Mouse (Mus musculus) kidney, postnatal 36 days (tissue): ENCODE data around the gene Nkapd1.
"Not testable (repeated sequence)": the region's sequence is repeated elsewhere in the genome, so short reads cannot be mapped to it uniquely, and the experiment has no call there.

Experiments used
- DNase-seq, 2 experiments: peaks; one replicate each; pipeline ENCODE4 v3.0.0; 2021 to 2022; ENCODE audit warnings: mixed read lengths in 2 of 2

The Nkapd1 gene

GRCm38 (mm10) chr9:50616766-50617603 lies at the start of gene Nkapd1, which contains the start of gene Pih1d2:
Gene Nkapd1 (minus strand): TSS chr9:50617464.
Gene Pih1d2 (plus strand): TSS chr9:50617321.
- DNase-seq, result peak; percentile 89 to 90

GRCm38 (mm10) chr9:50666442-50666841 lies 49.2 kb upstream of the Nkapd1 start:
- DNase-seq, result no peak

- DNase-seq, result no peak
Measured at GRCm38 (mm10) chr9:50664826-50665225, 47.6 kb upstream of the Nkapd1 start.

DNA sequence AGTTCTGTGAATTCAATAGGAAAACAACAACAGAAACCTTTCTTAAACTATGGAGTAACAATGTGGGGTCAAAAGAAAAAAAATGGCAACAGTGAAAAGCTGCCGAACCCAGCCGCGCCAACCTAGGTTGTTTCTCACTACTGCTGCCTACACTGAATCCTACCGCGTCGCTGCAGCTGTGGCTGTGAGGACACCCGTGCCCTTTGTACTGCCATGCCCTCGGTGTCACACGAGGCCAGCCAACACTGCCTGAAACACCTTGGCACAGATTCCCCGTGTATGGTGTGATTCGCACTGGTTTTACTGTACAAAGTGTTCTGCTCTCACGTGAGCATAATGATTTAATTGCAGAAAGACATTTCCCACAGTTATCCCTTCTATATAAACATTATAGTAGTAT lies 43.2 kb upstream of the Nkapd1 start:
- DNase-seq, result peak; percentile 77

- peak; percentile 87 to 92 for DNase-seq
Measured at GRCm38 (mm10) chr9:50659392-50660217, 42.3 kb upstream of the Nkapd1 start, which contains the start of gene Dlat. Gene Dlat (minus strand): TSS chr9:50659780.

DNA sequence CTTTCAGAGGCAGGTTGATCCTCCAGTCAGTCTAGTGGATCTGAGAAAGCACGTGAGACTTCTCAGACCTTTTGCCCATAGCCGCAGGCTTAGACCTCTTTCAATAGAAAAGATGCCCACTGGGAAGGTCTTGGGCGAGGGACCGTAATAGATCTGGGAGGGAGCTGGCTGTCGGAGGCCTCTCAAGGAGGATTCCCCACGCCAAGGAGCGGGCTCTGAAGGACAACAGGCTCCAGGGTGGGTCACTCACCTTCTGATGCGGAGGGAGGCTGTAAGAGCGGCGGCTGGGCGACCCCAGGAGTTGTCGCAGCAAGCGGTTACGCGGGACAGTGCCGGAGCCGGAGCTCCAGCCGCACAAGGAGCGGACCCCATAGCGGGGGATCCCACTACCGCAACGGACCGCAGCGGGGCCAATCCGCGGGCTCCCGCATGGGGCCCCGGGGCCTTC lies 41.7 kb upstream of the Nkapd1 start:
- DNase-seq, result peak; percentile 8 to 38

- no peak for DNase-seq
Measured at GRCm38 (mm10) chr9:50658391-50658790, 41.1 kb upstream of the Nkapd1 start.

- no peak for DNase-seq
Measured at GRCm38 (mm10) chr9:50650503-50650902, 33.2 kb upstream of the Nkapd1 start.

DNA sequence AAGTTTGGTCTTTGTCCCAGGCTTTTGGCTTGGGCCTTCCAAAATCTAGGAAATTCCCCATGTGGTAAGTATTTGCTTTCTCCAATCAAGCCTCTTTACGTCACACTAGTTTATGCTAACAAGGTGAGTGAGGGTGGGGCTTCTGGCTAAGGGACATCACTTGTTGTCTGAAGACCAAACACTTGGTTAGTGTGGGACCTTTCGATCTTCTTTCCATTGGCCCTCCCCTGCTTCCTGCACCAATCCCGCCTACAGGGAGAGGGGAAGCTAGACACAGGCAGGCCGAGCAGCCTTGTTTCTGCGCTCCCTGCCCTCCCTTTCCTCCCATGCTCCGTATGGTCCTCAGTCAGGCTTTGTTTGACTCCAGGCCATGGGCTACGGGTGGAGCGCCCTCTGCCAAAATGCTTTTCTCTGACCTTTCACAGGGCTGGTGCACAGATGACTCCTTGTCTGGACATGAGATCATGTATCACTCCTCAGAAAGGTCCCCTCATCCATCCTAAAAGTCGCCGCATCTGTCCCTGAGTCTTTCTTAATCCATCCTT lies 29.6 kb upstream of the Nkapd1 start:
- no peak for DNase-seq

- no peak for DNase-seq
Measured at GRCm38 (mm10) chr9:50634270-50634669, 17.0 kb upstream of the Nkapd1 start.

GRCm38 (mm10) chr9:50633059-50633458 lies 15.8 kb upstream of the Nkapd1 start:
- DNase-seq, result peak in 1 of 2 experiments; percentile 33

DNA sequence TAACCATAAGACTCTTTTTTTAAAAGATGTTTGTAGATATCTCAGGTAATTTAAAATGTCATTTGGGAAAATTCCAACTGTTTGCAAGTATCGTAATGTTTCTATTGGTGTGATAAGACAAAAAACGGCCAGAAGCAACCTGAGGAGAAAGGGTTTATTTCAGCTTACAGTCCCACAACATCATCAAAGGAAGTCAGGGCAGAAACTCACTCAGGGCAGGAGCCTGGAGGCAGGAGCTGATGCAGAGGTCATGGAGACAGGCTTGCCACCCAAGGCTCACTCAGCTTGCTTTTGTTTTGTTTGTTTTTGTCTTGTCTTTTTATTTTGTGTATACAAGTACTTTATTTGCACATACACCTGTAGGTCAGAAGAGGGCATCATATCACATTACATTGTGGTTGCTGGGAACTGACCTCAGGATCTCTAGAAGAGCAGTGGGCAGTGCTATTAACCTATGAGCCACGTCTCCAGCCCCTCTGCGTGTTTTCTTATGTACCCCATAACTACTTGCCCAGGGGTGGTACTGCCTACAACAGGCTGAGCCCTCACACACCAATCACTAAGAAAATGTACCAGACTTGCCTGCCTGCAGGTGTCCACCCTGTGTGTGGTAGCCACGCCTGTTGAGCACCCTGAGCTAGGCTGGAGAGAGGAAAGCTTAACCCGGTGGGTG lies 14.9 kb upstream of the Nkapd1 start:
- no peak for DNase-seq

DNA sequence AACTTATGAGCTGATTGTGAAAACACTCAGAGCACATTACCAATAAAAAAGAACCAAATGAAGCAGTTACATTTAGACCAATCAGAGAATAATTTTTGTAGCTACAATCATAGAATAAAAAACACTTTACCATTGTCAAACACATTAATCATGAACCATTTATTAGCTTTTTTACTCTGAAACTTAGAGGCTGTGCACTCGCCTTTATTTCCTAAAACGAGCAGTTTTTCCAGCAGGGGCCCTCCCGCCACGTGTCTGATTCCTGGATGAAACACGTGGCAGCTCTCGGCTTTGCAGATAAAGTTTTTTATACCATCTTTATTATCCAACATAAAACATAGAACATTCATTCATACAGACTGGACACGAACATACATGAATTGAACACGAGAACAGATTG lies 13.6 kb upstream of the Nkapd1 start:
- not testable (repeated sequence) for DNase-seq

- DNase-seq, result no peak
Measured at GRCm38 (mm10) chr9:50617794-50618330, 598 bp upstream of the Nkapd1 start.

DNA sequence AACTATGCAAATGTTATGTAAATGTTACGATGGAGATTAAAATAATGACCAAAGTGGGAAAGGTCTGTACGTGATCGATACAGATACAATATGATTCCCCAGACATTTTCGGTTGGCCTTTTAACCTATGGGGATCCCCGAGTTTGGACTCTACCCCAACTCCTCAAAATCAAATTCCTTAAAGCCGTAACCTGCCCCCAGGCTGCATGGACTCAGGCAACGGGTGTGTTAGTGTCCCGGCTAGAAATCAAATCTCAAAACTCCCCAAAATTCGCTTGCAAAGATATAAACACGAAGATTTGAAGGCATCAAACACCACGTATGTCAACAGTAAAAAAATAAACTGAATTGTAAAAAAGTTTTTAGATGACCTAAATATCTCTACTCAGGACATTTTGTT lies 1.1 kb downstream of the Nkapd1 start:
- no peak for DNase-seq

DNA sequence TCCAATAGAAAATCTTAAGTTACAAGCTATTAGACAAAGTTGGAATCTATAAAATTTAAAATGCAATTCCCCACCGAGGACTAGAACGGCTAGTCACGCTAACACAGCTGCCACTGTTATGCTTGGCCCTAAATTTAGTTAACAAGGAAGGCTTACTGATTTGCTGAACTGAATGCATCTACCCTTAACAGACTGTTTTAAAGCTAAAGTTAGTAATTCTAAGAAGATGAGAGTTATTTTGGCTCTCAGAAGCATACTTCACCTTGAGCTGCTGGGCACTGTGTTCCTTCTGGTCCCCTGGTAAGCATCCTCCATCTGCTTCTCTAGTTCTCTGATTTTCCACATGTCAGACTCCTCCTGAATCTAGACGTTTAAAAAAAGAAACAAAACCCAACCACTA lies 5.1 kb downstream of the Nkapd1 start:
- no peak for DNase-seq

DNA sequence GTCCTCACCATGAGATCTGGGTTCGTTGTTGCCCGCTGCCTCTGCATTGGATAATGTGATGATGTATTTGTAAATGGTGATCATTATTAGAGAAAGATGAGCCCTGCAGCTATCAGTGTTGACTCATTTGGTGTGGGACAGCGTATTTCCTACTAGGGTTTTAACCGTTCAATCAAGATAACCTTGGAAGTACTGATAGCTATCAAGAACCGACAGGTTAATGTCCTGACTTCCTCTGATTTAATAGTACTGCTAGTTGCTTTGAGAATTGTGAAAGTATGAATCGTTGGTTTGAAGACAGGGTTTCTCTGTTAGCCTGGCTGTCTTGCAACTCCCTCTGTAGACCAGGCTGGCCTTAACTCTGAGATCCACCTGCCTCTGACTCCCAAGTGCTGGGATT lies 12.9 kb downstream of the Nkapd1 start:
- no peak for DNase-seq

GRCm38 (mm10) chr9:50603998-50604324 lies 13.3 kb downstream of the Nkapd1 start:
- no peak for DNase-seq

DNA sequence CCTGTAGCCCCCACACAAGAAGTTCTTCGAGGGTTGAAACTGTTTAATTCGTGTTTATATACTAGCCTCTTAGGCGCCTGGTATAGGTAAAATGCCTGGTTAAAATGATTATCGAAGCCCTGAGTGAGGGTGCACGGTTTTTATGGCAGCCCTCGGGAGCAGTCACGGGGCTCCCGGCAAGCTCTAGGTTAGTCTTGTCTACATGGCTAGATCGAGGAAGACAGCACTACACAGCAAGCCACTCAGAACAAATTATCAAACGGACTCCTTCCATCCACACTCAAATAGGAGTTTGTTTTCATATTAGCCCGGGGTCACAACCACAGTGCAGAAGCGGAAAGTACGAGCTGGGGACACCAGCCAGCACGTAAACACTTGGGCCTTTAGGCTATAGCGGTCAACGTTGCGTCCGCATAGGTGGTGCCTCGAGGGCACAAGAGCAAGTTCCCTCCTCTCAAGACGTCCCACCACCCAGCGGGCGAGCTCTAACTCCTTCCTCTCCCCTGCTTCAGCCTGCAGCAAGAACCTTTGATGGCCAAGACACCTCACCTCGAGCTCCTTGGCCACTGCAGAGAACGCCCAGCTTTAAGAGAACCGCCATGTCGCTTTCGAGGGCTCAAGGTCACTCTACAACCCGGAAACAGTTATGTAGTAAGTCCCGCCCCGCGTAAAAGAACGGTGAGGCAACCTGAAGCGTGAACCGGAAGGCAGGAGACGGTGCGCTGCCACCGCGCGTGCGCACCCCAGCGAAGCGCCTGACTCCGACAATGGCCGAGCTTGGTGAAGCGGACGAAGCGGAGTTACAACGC lies 13.9 kb downstream of the Nkapd1 start, which contains the start of the genes Sdhd and Timm8b:
Gene Sdhd (minus strand): TSS at position 624 of the 809 bp plus-strand sequence.
Gene Timm8b (plus strand): TSS at position 722 of the 809 bp plus-strand sequence.
- DNase-seq, result peak; percentile 95 to 97

- peak; percentile 46 to 49 for DNase-seq
Measured at GRCm38 (mm10) chr9:50602055-50602845, 15.0 kb downstream of the Nkapd1 start.

DNA sequence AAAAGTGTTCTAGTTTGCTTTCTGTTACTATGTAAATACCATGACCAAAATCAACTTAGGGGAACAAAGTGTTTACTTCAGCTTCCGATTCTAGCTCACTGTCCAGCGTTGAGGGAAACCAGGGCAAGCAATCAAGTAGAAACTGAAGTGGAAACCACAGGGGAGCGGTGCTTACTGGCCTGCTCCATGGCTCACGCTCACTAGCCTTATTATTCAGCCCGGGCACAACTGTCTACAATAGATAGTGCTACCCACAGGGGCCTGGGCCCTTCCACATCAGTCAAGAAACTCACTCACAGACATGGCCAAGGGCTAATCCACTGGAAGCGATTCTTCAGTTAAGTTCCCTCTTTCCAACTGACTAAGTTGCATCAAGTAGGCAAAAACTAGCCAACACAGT lies 15.7 kb downstream of the Nkapd1 start:
- DNase-seq, result no peak
